Mouse (Mus musculus) erythroblast, embryonic 14.5 days (primary cell): ENCODE measurements around the gene Zswim3.

ENCODE experiments used
- GATA1 ChIP-seq: IDR thresholded peaks from 2 replicates; pipeline ENCODE4 v1.6.1; 2012; ENCODE audit warnings: low read length, inconsistent platforms, mixed read lengths
- TAL1 ChIP-seq: IDR thresholded peaks from 3 replicates; pipeline ENCODE4 v1.6.1; 2012; ENCODE audit warnings: low read length, inconsistent platforms, mixed read lengths

DNA sequence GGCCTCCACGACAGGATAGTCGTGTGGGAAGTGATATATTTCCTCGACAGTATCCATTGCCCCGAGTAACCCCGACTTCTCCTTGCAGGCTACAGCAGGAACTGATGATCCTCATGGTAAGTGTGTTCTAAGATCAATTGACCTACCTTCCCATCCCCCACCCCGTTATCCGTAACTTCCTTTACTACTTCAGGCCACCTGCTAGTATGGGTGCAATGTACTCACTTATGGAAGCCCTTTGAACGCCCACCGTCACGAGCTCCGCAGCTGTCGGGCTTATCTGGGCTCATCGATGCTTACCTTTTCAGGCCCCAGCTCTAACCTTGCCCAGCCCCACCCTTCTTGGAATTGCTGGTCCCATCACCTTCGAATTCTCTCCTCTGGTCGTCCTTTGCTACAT, 34.6 kb upstream of the Zswim3 start:
- peak; percentile 53; the same call in 1 of the 2 replicates for TF ChIP-seq GATA1
- TF ChIP-seq TAL1: no peak
